Mouse (Mus musculus) testis, postnatal 10 days (tissue): ENCODE measurements around the gene Ten1.

Source experiments
- DNase-seq: peaks from one replicate; pipeline ENCODE4 v3.0.0; 2021; ENCODE audit warnings: low spot score

Ten1 gene

GRCm38 (mm10) chr11:116196866-116197583, 1.6 kb upstream of the Ten1 start:
- DNase-seq, result no peak

DNA sequence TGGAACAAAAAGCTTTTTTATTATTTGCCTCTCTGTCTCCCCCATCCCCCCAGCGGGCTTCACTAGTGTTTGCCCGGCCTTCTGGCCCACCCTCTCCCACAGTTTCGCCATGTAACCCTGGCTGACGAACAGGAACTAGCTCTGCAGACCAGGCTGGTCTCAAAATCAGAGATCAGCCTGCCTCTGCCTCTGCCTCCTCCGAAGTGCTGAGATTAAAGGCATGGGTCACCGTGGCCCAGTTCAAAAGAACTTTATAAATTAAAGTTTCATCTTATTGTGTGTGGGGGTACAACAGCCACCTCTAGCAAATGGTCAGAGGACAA, 1.1 kb upstream of the Ten1 start:
- DNase-seq, result no peak

DNA sequence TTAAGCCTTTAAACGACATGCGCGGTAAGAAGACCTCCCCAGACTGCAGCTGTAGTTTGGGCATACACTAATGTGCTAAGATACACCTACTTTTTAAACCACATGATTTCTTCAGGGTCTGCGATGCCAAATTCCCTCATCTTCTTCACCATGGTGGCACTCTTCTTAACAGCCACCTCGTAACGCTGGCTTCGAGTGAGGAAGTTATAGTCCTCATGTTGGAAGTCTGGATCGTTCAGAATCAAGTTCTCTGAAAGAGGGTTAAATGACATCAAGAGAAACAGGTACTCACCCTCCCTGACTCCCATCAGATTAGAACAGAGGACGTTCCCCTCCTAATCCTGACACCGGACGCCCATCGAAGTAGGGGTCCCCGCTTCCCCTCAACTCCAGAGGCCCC, 523 bp upstream of the Ten1 start:
- DNase-seq, result no peak

- no peak for DNase-seq
Observed at GRCm38 (mm10) chr11:116201151-116201550, 2.5 kb downstream of the Ten1 start.

GRCm38 (mm10) chr11:116203150-116203549, 4.5 kb downstream of the Ten1 start:
- no peak for DNase-seq

GRCm38 (mm10) chr11:116206678-116207077, 8.0 kb downstream of the Ten1 start:
- DNase-seq, result no peak

GRCm38 (mm10) chr11:116208660-116209059, 10.0 kb downstream of the Ten1 start:
- DNase-seq, result no peak

DNA sequence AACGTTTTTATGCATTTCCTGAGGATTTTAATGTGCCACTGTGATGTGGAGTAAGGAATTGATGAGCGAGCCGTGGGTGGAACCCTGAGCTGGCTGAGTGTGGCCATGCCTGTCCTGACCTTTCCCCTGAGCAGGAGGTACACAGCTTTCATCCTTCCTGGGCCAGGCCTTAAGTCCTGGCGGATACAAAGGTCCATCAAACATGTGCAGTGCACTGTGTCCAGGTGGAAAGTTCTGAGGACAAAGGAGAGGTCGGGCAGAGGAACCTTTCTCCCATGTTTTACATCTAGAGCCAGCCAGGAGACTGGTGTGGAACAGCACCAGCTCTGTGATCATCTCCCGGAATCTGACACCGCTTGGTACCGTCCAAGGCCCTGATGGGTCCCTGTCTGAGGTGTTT, 10.6 kb downstream of the Ten1 start:
- DNase-seq, result no peak

- no peak for DNase-seq
Observed at GRCm38 (mm10) chr11:116210696-116211095, 12.0 kb downstream of the Ten1 start.

GRCm38 (mm10) chr11:116212847-116213246, 14.2 kb downstream of the Ten1 start:
- DNase-seq, result no peak

DNA sequence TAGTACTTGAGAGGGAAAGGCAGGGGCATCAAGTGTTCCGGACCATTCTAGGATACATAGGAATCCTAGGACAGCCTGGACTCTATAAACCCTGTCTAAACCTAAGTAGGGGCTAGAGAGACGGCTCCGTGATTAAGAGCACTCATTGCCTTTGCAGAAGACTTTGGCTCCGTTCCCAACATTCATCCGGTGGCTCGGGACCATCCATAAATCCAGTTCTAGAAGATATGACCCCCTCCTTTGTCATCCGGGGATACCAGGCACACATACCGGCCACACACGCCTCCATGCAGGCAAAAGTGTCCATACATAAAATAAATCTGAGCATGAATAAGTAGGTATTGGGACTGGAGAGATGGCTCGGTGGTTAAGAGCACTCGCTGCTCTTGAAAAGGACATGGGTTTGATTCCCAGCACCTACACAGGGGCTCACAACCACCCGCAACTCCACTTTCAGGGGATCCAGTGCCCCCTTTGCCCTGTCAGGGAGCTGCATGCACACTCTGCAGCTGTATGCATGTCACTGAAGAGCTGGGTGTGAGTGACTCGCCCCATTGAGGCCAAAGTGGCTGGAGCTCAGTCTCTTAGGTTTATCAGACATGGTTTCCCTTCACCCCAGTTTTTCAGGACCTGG, 15.3 kb downstream of the Ten1 start:
- DNase-seq, result no peak

DNA sequence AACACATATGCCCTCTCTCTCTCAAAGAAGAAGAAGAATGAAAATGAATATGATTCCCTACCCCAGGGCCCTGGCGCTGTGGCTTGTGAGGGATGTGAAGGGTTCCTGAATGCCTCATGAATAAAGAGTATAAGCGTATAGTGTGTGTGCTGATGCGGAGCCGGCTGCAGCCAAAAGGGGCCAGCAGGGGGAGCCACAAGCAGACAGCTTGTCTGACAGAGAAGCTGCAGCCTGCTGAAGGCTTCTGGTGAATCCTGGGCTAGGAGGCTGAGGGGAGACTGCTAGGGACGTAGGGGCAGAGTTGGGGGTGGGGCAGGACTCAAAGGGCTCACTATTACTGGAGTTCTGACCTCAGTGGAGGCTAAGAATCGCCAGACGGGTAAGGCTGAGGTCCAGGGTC, 16.5 kb downstream of the Ten1 start:
- no peak for DNase-seq

GRCm38 (mm10) chr11:116215991-116216390, 17.3 kb downstream of the Ten1 start:
- DNase-seq, result no peak

- DNase-seq, result peak; percentile 42
Observed at GRCm38 (mm10) chr11:116216549-116216948, 17.9 kb downstream of the Ten1 start.

DNA sequence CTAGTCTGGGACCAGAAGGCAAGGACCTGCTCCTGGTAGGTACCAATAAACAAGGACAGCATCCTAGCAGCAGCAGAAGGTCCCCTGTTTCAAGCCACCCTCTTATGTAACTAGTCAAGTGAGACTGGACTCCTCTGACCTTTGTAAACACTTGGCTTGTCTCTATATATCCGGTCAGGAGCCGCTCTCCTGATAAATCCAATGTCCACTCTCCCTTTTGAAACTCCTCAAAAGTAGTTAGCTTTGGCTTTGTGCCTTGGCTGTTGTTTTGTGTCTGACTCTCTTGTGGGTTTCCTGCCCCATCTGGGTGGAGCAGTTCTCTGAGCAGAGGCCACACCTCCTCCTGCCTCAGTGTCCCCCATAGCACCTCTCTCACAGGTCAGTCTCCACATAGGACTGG, 19.6 kb downstream of the Ten1 start:
- no peak for DNase-seq

DNA sequence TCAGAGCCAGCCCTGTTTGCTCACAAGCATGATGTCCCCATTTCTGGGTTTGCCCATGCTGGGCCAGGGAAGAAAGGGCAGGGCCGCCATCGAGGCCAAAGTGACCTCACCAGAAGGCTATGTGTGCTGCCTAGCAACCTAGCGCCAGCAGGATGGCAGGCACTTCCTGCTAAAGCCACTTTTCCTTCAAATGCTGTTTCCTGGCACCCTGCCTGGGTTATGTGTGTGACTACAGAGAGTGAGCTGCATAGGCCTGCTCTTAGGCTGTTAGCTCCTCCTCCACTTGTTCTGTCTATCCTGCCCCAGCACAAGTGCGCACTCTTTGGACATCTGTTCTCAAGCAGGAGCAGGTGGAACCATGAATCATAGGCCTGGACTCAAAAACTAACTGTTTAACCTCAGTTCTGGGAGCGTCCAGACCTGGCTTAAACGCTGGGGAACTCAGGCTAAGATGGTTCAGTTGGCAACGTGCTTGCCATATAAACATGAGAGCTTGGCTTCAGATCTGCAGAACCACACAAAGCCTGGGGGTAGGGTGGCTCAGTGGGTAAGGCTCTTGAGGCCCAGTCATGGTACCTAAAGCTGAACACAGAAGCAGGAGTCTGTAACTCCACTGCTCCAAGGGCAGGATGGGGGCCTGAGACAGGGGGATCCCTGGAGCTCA, 20.2 kb downstream of the Ten1 start:
- peak; percentile 83 for DNase-seq

DNA sequence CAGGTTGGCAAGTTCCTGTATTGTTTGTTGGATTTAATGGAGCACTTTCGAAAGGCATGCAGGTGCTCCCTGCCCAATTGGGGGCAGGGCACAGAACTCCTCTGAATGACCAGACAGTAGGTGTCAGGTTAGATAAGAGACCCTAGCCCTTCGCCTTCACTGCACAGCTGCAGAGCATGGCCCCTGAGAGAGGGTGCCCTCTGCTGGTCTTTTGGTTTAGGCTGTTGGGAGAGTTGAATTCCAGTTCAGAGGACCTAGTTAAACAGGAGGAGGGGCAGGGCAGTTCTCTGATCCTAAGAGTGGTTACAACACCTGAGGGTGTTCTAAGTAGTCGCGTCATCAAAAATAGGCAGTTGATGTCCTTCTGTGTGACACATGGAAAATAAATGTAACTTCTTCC, 21.2 kb downstream of the Ten1 start:
- peak; percentile 74 for DNase-seq

DNA sequence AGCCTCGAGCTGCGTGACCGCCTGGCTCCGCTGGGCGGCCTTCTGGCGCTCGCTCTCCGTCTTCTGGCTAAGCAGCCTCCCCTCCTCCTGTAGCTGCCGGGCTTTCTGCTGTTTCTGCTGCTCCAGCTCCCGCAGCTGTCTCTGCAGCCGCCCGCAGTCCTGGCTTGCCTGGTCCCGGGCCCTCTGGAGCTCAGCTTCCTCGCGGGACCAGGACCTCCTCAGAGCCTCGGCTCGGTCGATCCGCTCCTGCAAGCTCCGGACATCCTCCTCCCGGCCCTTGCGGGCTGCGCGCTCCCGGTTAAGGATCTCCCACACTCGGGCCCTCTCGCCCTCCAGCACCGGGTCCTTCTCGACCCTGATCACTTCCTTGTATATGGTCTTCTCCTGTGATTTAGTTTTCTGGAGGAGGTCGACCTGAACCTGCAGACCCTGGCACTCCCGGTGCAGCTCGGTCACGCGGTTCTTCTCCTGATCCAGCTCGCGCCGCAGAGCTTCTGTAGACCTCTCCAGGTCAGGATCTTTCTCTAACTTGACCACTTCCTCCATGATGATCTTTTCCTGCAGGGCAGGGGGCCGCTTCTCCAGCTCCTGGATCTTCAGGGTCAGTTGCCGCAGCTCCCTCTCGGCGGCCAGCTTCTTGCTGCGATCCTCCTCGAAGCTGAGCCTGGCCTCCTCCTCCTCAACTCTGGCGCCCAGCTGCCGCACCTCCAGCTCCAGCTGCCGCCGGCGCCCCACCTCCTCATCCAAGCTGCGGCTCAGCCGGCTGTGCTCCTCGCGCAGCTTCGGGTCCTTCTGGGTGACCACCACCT, 23.5 kb downstream of the Ten1 start:
- no peak for DNase-seq

DNA sequence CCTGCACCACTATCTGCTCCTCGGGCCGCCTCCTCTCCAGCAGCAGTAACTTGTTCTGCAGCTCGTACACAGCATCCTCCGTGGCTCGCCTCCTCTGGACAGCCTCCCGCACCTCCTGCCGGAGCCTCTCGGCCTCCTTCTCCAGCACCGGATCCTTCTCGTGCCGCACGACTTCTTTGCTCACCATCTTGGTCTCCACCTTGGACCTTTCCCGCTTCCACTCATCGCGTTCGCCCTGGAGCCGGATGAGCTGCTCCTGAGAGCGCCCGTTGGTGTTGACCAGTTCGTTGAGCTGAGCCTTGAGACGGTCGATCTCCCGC, 24.0 kb downstream of the Ten1 start:
- DNase-seq, result no peak

- DNase-seq, result peak; percentile 95
Observed at GRCm38 (mm10) chr11:116226414-116226813, 27.8 kb downstream of the Ten1 start.

DNA sequence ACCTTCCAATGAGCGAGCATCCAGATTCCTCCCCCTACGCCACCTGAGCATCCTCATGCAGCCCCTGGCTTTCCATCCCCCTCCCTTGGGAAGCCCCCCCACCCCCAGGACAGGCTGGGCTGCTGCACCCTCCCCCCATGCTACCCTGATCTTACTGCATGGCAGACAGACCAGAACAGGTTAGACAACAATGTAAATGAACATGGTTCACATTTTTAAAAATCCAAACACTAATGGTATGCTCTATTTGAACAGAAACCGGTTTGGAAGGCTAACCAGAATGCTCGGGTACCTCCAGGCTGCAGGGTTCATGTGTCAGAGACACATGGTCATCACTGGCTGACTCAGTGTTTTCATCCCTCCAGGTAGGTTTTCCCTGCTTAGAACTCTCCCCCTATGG, 30.0 kb downstream of the Ten1 start:
- DNase-seq, result no peak

DNA sequence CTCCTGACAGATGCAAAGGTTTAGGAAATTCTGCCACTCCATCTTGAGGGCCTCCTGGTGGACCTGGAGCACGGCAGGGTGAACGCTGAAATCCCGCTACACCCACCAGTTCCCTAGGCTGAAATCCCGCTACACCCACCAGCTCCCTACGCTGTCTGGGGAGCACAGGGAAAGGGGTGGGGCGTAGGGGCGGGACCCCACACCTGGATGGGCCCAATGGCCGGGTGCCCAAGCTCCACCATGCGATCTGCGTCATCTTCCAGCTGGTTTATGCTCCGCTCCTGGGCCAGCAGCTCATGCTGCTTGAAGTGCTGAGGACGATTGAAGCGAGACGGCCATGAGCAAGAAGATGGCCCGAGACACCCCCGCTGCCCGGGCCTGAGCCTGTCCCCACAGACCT, 33.8 kb downstream of the Ten1 start:
- no peak for DNase-seq

- no peak for DNase-seq
Observed at GRCm38 (mm10) chr11:116234901-116235300, 36.2 kb downstream of the Ten1 start.
